ENCODE assay signal across 8 mouse cellular contexts in the genomic region with DNA sequence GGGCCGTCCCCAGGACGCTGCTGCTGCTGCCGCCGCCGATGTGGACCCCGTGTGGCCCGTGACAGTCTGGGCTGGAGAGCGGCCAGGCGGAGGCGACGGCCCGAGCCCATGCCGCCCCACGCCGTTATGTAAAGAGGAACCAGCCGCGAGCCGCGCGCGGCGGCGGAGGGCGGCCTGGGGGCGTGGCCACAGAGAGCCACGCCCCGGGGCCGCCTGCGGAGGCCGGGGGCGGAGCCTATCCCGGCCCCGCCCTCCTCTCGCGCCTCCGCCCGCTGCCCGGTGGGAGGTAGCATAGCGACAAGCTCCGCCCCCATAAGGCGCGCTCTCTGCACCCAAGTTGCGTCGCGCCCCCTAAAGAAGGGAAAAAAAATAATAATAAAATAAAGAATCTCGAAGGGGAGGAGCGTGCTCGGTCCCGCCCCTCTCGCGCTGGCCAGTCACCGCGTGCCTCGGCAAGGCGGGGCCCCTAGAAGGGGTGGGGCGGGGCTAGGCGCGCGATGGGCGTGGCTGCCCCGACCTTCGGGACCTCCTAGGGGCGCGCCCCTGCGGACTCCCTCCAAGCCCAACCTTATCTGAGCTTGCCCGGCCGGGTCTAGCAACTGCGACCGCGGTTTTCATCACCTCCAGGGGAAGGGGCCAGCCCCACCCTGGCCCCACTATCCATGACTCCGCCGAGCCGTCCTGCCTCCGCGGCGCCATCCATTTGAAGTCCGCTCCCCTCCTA. TPM values are rescaled to one million over a fixed set of nuclear protein-coding genes. Genes with fewer than 3 reads are reported as not detected.
DNase-seq lines count a peak whose midpoint lies in the region; ATAC-seq and TF ChIP-seq lines count a peak whose summit lies in the region.

No protein-coding gene starts in this region.

- H3K4me1 ChIP-seq in hindbrain, embryonic 12.5 days: peaks cover 62% of the 10 kb centered on the region

- ATAC-seq in Patski: peak; percentile 64
- ATAC-seq in hindbrain, embryonic 12.5 days (ENCODE audit: low FRiP score): peak; percentile 69

- H3K27me3 ChIP-seq in Patski: no peaks in the 10 kb centered on the region
- H3K27me3 ChIP-seq in hindbrain, embryonic 12.5 days: peaks cover 57% of the 10 kb centered on the region

- H3K36me3 ChIP-seq in hindbrain, embryonic 12.5 days: no peaks in the 10 kb centered on the region

- peak overlapping the region; percentile 70 for H3K27ac ChIP-seq in hindbrain, embryonic 12.5 days

- DNase-seq in Patski (ENCODE audit: low read depth, low spot score): peak; percentile 84
- peak; percentile 81 to 86 for DNase-seq in cerebellum, postnatal 10 days
- DNase-seq in frontal cortex, postnatal 10 days (ENCODE audit: low spot score in 2 of 2): peak; percentile 74 to 80
- DNase-seq in left cerebral cortex, adult 11 months (ENCODE audit: low spot score): peak; percentile 70
- DNase-seq in lung, postnatal 36 days: peak; percentile 96
- DNase-seq in retina, embryonic 14.5 days (ENCODE audit: low spot score): peak; percentile 86
- peak; percentile 86 to 88 for DNase-seq in thymus, postnatal 36 days

- POLR2A ChIA-PET in Patski (lab: Charles Lee): interaction anchor here (0.8 to 7.0 kb wide), 3 partner anchors 11 to 24 kb away, joined by 3 to 61 read pairs (median 5); no protein-coding TSS in a partner anchor

- 1% methylated on average over 75 of the region's 77 CpGs for WGBS in hindbrain, embryonic 12.5 days

- peak overlapping the region; percentile 75 for H3K9ac ChIP-seq in hindbrain, embryonic 12.5 days

- peak overlapping the region; percentile 95 for H3K4me2 ChIP-seq in hindbrain, embryonic 12.5 days (replicated peaks)

- in situ Hi-C loops in Patski (cut with MboI; ENCODE audit: low pct_unique_long_range_greater_than_20kb): no loop called here

- H3K4me3 ChIP-seq in hindbrain, embryonic 12.5 days: peak overlapping the region; percentile 67

- H3K9me3 ChIP-seq in hindbrain, embryonic 12.5 days (replicated peaks): no peaks in the 10 kb centered on the region

- no peak for TF ChIP-seq CTCF in Patski (IDR thresholded peaks at IDR 0.05)

- CTCF ChIA-PET in Patski (lab: Charles Lee): interaction anchor here (1.1 to 1.8 kb wide), 6 partner anchors 11 to 28 kb away, joined by 3 to 5 read pairs (median 4); no protein-coding TSS in a partner anchor

RNA-seq across cellular contexts. Expression of a gene that starts 0.6 kb away (rescaled TPM):
- 22.2 TPM for polyA plus RNA-seq in Patski (2021)
- polyA plus RNA-seq in hindbrain, embryonic 12.5 days (2016; fragmentation: Nextera tagmentation; extraction: Ambion mirVana): 11.4 and 12.1 TPM in 2 replicates

RNA-seq across cellular contexts. Expression of a gene that starts 11.9 kb away (rescaled TPM):
- 17.9 TPM for polyA plus RNA-seq in Patski (2021)
- polyA plus RNA-seq in hindbrain, embryonic 12.5 days (2016; fragmentation: Nextera tagmentation; extraction: Ambion mirVana): 48.1 and 50.5 TPM in 2 replicates

Comparison
In these comparisons a context has a peak if more than half of its experiments do, and no peak if none do; other contexts are left out.
1. Peak in every context shown above with its lines: DNase-seq, ATAC-seq, H3K4me3 ChIP-seq and H3K27ac ChIP-seq.